Mouse (Mus musculus) thymus, postnatal 4 days (tissue): ENCODE measurements around the gene Zmynd8.
"Not testable (repeated sequence)": the region's sequence is repeated elsewhere in the genome, so short reads cannot be mapped to it uniquely, and the experiment has no call there.

Experiments used
- DNase-seq: peaks from one replicate; pipeline ENCODE4 v3.0.0; 2021

The Zmynd8 gene

GRCm38 (mm10) chr2:165828770-165829169 lies 70.0 kb downstream of the Zmynd8 start:
- DNase-seq = no peak

DNA sequence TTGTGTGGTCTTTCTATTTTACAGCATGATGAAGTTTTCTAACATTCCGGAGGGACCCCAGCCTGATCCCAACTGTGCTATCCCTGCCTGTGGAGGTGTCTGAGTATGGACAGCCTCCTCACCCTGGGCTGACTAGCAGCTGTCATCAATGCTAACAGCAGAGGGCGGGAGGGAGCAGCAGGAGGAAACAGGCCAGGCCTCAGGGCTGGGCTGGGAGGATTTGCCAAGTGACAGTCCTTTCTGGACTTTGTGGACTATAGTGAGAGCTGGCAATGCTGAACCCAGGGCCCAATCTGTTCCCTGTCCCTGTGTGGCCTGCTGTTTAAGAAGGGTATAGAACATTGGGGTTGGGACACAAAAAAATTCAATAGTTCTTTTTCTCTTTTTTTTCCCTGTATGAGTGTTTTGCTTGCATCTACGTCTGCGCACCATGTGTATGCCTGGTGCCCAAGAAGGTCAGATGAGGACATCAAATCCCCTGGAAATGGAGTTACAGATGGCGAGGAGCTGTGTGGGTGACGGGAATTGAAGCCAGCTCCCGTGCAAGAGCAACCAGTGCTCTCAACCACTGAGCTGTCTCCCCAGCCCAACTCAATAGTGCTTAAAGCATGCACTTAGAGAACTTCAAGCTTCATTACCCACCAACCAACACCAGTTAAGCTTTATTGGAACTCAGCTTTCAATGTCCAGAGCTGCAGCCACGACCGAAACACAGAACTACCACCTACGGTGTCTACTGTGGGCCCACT lies 72.7 kb downstream of the Zmynd8 start:
- DNase-seq = peak; percentile 80

GRCm38 (mm10) chr2:165825261-165825900 lies 73.4 kb downstream of the Zmynd8 start:
- DNase-seq = no peak

GRCm38 (mm10) chr2:165824826-165825225 lies 74.0 kb downstream of the Zmynd8 start:
- DNase-seq = no peak

GRCm38 (mm10) chr2:165822478-165822877 lies 76.3 kb downstream of the Zmynd8 start:
- no peak for DNase-seq

DNA sequence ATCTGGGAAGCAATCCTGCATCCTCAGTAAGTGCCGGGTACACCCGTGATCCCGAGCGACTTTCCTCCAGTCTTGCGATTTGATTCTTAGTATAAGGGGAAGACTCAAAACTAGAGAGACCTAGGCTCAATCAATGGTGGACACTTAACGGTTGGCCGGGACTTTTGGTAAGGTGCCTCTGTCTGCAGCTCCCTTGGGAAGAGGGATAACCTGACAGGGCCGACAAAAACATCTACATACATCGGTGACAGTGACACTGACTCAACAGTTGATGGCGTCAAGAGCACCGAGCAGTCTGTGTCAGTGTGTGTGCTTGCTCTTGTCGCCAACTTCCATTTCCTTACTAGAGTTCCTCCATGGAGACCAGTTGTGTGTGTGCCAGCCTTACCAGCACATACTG lies 77.1 kb downstream of the Zmynd8 start:
- no peak for DNase-seq

DNA sequence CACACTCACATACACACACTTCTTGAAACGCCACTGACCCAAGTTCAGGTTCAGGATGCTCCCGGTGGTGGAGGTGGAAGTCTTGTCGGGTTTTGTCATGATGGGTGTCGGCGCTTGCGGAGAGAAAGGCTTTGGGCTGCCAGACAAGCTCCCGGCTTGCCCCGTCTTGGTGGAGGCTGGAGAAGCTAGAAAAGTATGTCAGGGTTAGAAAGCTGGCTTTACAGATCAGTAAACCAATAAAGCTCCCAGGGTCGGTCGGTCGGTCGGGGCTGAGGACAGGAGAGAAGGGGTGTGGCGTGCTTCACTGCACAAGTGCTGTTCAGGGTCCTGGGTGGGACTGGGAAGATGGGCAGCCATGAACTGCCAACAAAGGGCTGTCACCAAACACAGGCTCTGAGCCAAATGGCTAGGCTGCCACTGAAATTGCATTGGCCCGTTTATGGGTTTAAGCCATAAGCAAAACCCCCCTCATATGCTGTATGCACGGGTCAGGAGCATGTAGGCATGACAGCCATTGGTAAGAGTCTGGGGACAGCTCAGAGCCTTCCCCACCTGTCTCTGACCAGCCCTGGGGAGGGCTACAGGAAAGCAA lies 78.2 kb downstream of the Zmynd8 start:
- no peak for DNase-seq

GRCm38 (mm10) chr2:165820073-165820472 lies 78.7 kb downstream of the Zmynd8 start:
- no peak for DNase-seq

DNA sequence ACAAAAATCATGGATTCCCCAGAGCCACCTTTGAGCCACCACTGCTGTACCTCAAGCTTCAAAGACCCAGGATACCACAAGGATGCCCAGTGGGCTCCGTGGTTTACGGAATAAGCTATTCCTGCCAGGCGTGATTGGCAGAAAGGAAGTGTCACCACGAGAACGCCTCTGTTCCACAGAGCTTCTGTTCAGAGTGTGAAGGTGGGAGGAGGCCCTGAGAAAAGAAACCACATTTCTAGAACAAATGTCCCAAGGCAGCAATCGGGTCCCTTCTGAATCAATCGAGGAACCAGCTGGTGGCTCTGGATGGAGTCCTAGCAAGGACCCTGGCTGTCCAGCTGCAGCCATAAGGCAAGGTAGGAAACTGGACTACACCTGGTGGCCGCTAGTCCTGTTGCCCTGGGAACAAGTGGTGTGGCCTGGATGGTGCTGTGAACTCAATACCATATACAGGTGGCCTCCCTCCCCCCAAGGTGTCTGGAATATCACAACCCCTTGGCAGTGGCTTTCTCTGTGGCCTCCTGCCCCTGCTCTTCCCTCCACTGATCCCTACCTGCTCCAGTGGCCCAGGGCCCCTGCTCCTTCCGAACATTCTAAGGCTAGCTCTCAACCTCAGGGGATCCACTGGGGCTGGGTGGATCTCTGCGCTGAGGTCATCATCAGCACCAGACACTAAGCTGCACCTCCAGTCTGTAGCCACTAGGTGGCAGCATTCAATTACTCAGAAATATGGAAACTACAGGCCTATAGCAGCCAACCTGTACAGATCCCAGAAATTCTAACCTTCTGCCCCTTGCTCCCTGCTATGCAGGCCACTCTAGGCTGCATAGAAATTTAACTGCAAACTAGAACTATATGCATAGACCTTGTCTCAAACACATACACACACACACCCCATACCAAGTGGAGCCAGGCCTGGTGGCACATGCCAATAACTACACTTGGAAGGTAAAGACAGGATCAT lies 79.5 kb downstream of the Zmynd8 start:
- DNase-seq = peak; percentile 67

DNA sequence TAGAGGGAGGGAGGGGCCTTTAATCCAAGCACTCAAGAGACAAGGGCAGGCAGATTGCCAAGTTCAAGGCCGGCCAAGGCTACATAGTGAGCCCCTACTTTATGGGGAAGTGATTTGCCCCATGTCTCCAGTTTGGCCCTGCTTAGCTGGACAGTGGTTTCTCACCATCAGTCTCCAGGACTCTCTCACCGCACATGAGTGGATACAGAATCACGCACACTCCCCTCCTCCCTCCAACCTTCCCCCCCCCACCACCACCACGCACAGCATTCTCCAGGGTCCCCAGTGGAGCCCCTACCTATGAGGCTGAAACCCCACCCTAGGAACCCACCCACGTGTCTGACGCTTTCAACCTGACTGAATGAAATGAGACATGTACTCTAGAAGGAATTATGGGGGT lies 80.2 kb downstream of the Zmynd8 start:
- no peak for DNase-seq

DNA sequence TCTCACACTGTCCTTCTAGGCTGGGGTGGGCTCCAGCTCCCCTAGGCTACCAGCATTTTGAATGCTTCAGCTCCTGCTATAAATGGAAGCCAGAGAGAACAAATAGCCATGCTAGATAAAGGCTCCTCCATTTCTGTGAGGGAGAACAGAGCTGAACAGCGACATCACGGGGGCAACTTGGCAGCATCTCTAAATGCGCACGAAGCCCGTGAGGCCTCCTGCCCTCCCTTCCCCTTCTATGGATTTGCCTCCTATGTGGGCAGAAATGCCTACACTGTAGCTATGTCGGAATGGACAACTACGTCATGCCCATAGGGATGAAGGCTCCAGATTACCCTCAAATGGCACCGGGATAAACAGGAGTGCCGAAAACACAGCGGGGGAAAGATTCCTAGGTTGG lies 81.4 kb downstream of the Zmynd8 start:
- DNase-seq = no peak

GRCm38 (mm10) chr2:165815103-165815880 lies 83.5 kb downstream of the Zmynd8 start:
- DNase-seq = no peak

GRCm38 (mm10) chr2:165812889-165813288 lies 85.9 kb downstream of the Zmynd8 start:
- DNase-seq = no peak

DNA sequence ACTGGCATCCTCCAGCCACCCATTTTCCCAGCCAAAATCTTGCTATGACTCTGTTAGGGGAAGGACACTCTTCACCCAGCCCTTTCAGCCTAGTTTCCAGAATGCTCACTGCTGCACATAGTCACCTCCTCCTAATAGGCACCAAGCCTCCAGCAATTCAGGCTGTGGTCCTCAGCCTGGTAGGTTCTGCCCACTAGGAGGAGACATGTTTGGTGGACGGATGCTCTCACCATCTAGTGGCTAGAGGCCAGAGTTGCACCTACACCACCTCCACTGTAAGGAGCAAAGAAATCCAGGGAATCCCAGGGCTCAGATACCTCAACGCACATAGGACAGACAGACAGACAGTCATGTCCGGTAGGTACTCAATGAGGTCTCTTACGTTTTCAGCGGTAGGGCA lies 87.3 kb downstream of the Zmynd8 start:
- DNase-seq = peak; percentile 77

GRCm38 (mm10) chr2:165809901-165810477 lies 88.8 kb downstream of the Zmynd8 start:
- DNase-seq = no peak

- DNase-seq = no peak
Observed at GRCm38 (mm10) chr2:165809091-165809490, 89.7 kb downstream of the Zmynd8 start.

DNA sequence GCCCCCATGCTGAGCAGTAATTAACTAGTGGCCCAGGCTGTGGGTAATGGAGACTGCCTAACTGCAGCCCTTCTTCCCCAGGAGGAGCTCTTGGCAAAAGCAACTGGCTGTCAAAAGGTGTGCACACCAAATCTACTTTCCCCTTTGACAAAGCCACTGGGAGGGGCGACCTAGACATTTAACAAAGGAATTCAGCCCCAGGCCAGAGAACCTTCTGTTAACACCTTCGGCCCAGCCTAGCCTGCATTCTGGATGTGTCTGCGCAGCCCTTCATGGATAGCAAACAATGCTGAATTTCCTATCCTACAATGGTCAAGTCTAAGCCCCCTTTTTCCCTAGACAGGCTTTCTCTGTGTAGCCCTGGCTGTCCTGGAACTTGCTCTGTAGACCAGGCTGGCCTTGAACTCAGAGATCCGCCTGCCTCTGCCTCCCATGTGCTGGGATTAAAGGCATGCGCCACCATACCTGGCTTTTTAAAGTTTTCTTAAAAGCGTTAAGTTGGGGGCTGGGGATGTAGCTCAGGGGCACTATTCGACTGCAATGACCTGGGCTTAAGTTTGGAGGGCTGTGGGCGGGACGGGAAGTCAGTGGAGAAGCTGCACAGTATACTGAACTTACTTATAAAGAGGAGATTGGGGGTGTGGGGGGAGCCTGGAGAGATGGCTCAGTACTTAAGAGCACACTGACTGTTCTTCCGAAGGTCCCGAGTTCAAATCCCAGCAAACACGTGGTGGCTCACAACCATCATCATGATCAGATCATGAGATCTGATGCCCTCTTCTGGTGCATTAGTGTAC lies 90.4 kb downstream of the Zmynd8 start:
- DNase-seq = no peak

GRCm38 (mm10) chr2:165800174-165800573 lies 98.6 kb downstream of the Zmynd8 start:
- DNase-seq = not testable (repeated sequence)

GRCm38 (mm10) chr2:165797876-165798275 lies 100.9 kb downstream of the Zmynd8 start:
- no peak for DNase-seq

- no peak for DNase-seq
Observed at GRCm38 (mm10) chr2:165793283-165793638, 105.6 kb downstream of the Zmynd8 start.
